Mouse (Mus musculus) ES-E14 (cell line): ENCODE measurements around the gene Rpgrip1l. TPM values are rescaled to one million over a fixed set of nuclear protein-coding genes. Genes with fewer than 3 reads are reported as not detected.

Experiments used
- DNase-seq: peaks from one replicate; pipeline ENCODE4 v3.0.0-alpha.2; 2013; ENCODE audit warnings: low read depth, low spot score
- H3K27ac ChIP-seq: 2 replicates; pipeline ENCODE4 v1.5.1; 2012; ENCODE audit warnings: low read depth, mild to moderate bottlenecking, low read length, moderate library complexity, mixed read lengths; ENCODE audit not compliant: poor library complexity, insufficient read depth, severe bottlenecking
- H3K36me3 ChIP-seq: 2 replicates; pipeline ENCODE4 v1.6.1; 2012; ENCODE audit warnings: mild to moderate bottlenecking, low read length, moderate library complexity, mixed read lengths; ENCODE audit not compliant: control insufficient read depth, poor library complexity, insufficient read depth, severe bottlenecking
- H3K4me1 ChIP-seq, 2 experiments: fragments of 150-350 bp in 1 of 2; sonication (generic) in 1 of 2; 2 replicates each; pipeline ENCODE4 v1.6.1; 2012; ENCODE audit warnings: low read length in 2 of 2, mild to moderate bottlenecking in 1 of 2, mixed read lengths in 1 of 2; ENCODE audit not compliant: control insufficient read depth in 2 of 2, insufficient read depth in 2 of 2, poor library complexity in 1 of 2
- H3K4me3 ChIP-seq, 2 experiments: fragments of 150-350 bp in 1 of 2; sonication (generic) in 1 of 2; 2 replicates each; pipeline ENCODE4 v1.5.1; 2012; ENCODE audit warnings: low read length in 2 of 2, low read depth in 1 of 2, mild to moderate bottlenecking in 1 of 2, mixed read lengths in 1 of 2; ENCODE audit not compliant: insufficient read depth in 1 of 2, poor library complexity in 1 of 2, severe bottlenecking in 1 of 2
- H3K9ac ChIP-seq: 2 replicates; pipeline ENCODE4 v1.6.1; 2012; ENCODE audit warnings: low read depth, mild to moderate bottlenecking, low read length, mixed read lengths; ENCODE audit not compliant: poor library complexity, insufficient read depth, severe bottlenecking
- H3K9me3 ChIP-seq: fragments of 150-350 bp; sonication (generic); 2 replicates; pipeline ENCODE4 v1.6.1; 2012; ENCODE audit warnings: low read depth, mild to moderate bottlenecking, low read length; ENCODE audit not compliant: control insufficient read depth, insufficient read depth
- CHD2 ChIP-seq: IDR thresholded peaks from 2 replicates; pipeline ENCODE4 v1.6.1; 2014; ENCODE audit warnings: mild to moderate bottlenecking, low read depth, low read length, inconsistent platforms
- HCFC1 ChIP-seq: IDR thresholded peaks from 2 replicates; pipeline ENCODE4 v1.6.1; 2012; ENCODE audit warnings: low read length, inconsistent platforms, borderline replicate concordance; ENCODE audit not compliant: insufficient read depth
- MAFK ChIP-seq: IDR thresholded peaks from 2 replicates; pipeline ENCODE4 v1.6.1; 2014; ENCODE audit warnings: mild to moderate bottlenecking, low read depth, low read length, inconsistent platforms; ENCODE audit not compliant: insufficient read depth
- ZC3H11A ChIP-seq: IDR thresholded peaks from 2 replicates; pipeline ENCODE4 v1.6.1; 2012; ENCODE audit warnings: low read depth, mild to moderate bottlenecking, inconsistent platforms, low read length, borderline replicate concordance
- ZNF384 ChIP-seq: IDR thresholded peaks from 2 replicates; pipeline ENCODE4 v1.6.1; 2012; ENCODE audit warnings: low read depth, low read length, inconsistent platforms
- in situ Hi-C, 2 experiments: fragments of 600-800 bp; cut with MboI; formaldehyde crosslinking; loops; one replicate each; pipeline ENCODE4 v1.15.1; 2025; ENCODE audit warnings: low sequenced_read_pairs in 2 of 2, inconsistent platforms in 1 of 2; ENCODE audit not compliant: unreplicated experiment in 2 of 2
- total RNA-seq: library from RNA; depleted of rRNA; stranded (reverse); fragments of 300-350 nt; gene quantifications from 2 replicates; pipeline ENCODE4 v1.2.3, GENCODE M21; 2012

The Rpgrip1l gene
- total RNA-seq, 1 experiment, result 2.7 TPM

DNA sequence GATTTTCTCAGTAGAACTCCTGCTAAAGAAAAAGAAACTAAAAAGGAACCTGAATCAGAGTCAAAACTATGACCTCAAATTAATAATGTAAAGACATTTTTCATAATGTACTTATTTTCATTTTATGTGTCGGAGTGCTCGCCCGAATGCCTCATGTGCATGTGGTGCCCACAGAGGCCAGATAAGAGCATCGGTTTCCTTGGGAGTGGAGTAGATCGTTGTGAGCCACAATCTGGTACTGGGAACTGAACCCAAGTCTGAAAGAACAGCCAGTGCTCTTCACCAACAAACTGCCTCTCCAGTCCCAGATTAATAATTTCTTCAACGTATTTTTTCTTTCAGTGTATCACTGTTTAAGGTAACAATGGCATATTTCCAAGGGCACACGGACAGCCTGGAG lies 88.8 kb downstream of the Rpgrip1l start:
- H3K9ac ChIP-seq, result no peak overlapping the region
- no peak for TF ChIP-seq CHD2
- TF ChIP-seq MAFK, result no peak
- TF ChIP-seq ZC3H11A, result no peak
- no peak for TF ChIP-seq ZNF384
- no peak for TF ChIP-seq HCFC1
- no peaks in the 10 kb centered on the region for H3K36me3 ChIP-seq
- no peak for DNase-seq
- H3K27ac ChIP-seq, result no peak overlapping the region
- no peak overlapping the region for H3K4me3 ChIP-seq
- H3K9me3 ChIP-seq, result no peaks in the 10 kb centered on the region
- H3K4me1 ChIP-seq, result no peaks in the 10 kb centered on the region
- in situ Hi-C loops, result no loop called here

DNA sequence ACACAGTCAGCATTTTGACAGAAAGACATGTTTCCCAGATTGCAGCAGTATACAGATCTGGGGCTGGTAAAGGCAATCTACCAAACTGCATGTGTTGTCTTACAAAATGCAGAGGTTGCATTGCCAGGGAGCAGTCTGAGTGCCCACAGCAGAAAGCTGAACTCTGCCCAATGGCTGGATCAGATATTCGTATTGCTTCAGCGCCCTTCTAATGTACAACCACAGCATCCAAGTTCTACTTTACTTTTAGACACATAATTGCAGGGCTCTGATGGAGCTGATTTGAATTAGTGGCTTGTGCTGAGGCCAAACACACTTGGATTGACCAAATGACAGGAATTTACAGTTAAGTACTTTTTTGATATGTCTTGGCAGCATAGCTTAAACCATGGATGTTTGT lies 91.2 kb downstream of the Rpgrip1l start:
- TF ChIP-seq ZNF384 (no peak), ZC3H11A (no peak), HCFC1 (no peak), CHD2 (no peak), MAFK (no peak)
- no peak overlapping the region for H3K27ac ChIP-seq

GRCm38 (mm10) chr8:91218271-91218670 lies 94.8 kb downstream of the Rpgrip1l start:
- Histone ChIP-seq H3K4me1 (no peaks in the 10 kb centered on the region), H3K9ac (no peak overlapping the region), H3K36me3 (no peaks in the 10 kb centered on the region), H3K27ac (no peak overlapping the region), H3K9me3 (no peaks in the 10 kb centered on the region), H3K4me3 (no peak overlapping the region)
- in situ Hi-C loops, result no loop called here
- TF ChIP-seq HCFC1, result no peak
- TF ChIP-seq MAFK, result no peak
- no peak for TF ChIP-seq ZC3H11A
- no peak for TF ChIP-seq ZNF384
- TF ChIP-seq CHD2, result no peak
- no peak for DNase-seq

More for the DNA sequence above, 91.2 kb downstream of the Rpgrip1l start:
- H3K9ac ChIP-seq, result no peak overlapping the region
- H3K4me3 ChIP-seq, result no peak overlapping the region
- in situ Hi-C loops, result no loop called here
- no peaks in the 10 kb centered on the region for H3K4me1 ChIP-seq
- no peaks in the 10 kb centered on the region for H3K9me3 ChIP-seq
- no peak for DNase-seq
- H3K36me3 ChIP-seq, result no peaks in the 10 kb centered on the region

GRCm38 (mm10) chr8:91217062-91217905 lies 95.8 kb downstream of the Rpgrip1l start:
- H3K4me1 ChIP-seq, result no peaks in the 10 kb centered on the region
- in situ Hi-C loops, result no loop called here
- H3K27ac ChIP-seq, result no peak overlapping the region
- no peak overlapping the region for H3K4me3 ChIP-seq
- no peak overlapping the region for H3K9ac ChIP-seq
- TF ChIP-seq ZC3H11A (no peak), HCFC1 (no peak), CHD2 (no peak)
- no peaks in the 10 kb centered on the region for H3K9me3 ChIP-seq
- no peak for DNase-seq
- no peaks in the 10 kb centered on the region for H3K36me3 ChIP-seq
